Mouse (Mus musculus) c-Kit-positive CD71-negative TER-119-negative erythroid progenitor cells, embryonic 14.5 days (primary cell): ENCODE measurements around the gene Try10.
"Not testable (repeated sequence)": the region's sequence is repeated elsewhere in the genome, so short reads cannot be mapped to it uniquely, and the experiment has no call there.

Experiments used
- DNase-seq: peaks from one replicate; pipeline ENCODE4 v3.0.0-alpha.2; 2013; ENCODE audit warnings: low read depth

The Try10 gene

DNA sequence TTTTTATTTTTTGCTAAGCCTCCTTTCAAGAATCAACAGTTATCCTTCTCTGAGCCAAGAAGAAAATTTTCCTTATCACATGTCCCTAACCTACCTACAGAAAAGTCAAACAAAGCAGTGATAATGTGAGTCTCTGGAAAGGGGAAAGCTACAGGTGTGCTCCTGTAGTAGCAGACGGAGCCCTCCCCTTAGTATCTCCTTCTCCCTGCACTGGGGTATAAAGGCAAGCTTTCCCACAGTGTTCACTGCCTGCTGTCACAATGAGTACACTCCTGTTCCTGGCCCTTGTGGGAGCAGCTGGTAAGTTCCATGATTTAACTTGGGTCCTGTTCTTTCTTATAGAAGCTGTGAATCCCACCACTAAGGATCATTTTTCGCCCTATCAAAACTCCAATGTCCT is at the start of gene Try10:
Try10 (plus strand) TSS at position 174 of the 400 bp plus-strand sequence.
- no peak for DNase-seq

DNA sequence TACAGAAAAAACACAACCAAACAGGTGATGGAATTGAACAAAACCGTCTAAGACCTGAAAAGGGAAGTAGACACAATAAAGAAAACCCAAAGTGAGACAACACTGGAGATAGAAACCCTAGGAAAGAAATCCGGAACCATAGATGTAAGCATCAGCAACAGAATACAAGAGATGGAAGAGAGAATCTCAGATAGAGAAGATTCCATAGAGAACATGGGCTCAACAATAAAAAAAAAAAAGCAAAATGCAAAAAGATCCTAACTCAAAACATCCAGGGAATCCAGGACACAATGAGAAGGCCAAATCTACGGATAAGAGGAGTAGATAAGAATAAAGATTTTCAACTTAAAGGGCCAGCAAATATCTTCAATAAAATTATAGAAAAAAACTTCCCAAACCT is 37.2 kb upstream of the Try10 start, which contains the start of gene Try5:
Try5 (minus strand) TSS at position 101 of the 400 bp plus-strand sequence.
- DNase-seq, result not testable (repeated sequence)

DNA sequence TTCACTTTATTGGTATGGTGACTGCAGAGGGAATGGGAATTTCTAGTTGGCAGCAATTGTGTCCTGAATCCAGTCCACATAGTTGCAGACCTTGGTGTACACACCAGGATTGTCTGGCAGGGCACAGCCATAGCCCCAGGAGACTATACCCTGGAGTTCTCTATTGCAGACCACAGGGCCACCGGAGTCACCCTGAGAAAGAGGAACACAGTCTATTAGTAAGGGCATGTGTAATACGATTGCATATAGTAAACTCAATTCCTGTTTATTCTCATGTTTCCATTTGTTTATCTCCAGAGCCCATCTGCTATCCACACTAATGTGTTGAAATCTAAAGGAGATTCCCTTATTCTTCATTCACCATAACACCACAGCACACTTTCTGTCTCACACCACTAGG is 19.9 kb downstream of the Try10 start:
- DNase-seq, result not testable (repeated sequence)

DNA sequence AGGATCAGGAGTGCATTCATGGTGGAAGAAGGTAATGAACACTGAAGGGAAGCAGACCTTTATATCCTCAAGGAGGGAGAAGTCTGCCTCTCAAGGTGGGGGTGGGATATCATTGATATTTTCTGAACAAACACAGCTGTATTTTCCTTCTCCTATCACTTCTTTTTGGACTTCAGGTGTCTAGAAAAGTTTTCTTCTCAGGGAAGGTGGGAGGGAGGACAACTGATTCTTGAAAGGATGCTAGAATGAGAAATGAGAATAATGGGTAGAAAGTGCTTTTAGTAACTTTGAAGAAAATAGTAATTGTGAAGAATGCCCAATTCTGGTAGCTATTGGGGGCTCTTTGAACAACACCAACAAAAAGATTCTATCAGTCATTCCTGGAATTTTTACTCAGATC is 23.7 kb downstream of the Try10 start, which contains the start of gene Prss3:
Prss3 (minus strand) TSS at position 101 of the 400 bp plus-strand sequence.
- DNase-seq, result not testable (repeated sequence)

DNA sequence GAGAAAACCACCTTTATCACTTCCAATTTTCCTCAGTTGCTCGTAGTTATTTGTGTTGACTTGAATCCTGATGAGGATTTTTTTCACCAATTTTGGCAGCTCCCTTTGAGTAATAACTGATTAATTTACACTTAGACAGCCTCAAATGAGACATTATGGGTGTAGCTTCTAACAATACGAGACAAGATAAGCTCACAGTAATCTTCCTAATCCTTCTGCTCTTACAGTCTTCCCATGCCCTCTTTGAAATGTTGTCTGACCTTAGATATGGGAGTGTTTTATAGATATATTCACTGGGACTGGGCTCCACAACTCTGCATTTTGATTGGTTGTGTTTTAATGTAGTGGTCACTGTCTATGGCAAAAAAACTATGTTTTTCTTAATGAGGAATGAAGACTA is 32.9 kb downstream of the Try10 start:
- DNase-seq, result no peak

DNA sequence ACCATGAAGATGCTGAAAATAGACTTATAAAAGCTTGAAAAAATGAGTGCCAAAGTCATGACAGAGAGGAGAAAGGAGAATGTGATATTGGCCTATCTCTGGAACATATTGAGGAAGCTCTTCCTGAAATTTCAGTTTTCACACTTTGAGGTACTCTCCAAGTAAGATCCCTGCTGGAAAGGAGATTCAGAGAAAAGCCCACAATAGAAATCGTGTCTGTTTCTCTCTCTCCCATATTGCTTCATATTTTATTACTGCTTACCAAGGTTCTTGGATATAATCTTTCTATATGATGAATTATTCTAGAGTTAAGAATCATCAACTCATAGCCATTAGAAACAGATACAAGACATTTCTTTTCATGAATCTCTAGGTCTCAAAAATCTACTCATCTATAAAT is 37.7 kb downstream of the Try10 start:
- DNase-seq, result not testable (repeated sequence)

DNA sequence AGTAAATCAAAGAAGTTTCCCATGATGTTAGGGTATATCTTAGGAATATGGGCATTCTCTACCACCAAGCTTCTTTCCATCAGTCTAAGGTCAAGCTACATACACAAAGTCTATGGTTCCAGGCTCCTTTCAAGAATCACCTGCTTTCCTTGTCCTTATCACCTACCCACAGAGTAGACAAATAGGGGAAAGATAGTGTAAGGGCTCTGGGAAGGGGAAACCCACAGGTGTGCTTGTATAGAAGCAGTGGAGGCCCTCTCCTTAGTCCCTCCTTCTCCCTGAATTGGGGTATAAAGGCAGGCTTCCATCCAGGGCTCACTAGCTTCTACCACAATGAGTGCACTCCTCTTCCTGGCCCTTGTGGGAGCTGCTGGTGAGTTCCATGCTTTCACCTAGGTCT is 38.2 kb downstream of the Try10 start, which contains the start of gene Gm5771:
Gm5771 (plus strand) TSS at position 301 of the 400 bp plus-strand sequence.
- DNase-seq, result not testable (repeated sequence)
